Mouse (Mus musculus) T-helper 2 cell (primary cell): Measurements from ENCODE around the gene Fbrs.
"Not testable (repeated sequence)": the region's sequence is repeated elsewhere in the genome, so short reads cannot be mapped to it uniquely, and the experiment has no call there.

ENCODE experiments used
- in situ Hi-C: fragments of 300-600 bp; cut with MboI, MseI; formaldehyde crosslinking; loops from one replicate; pipeline ENCODE4 v1.15.1; 2025; ENCODE audit warnings: high pct_unique_total_duplicates

Gene Fbrs

GRCm38 (mm10) chr7:127475186-127475740, 3.7 kb upstream of the Fbrs start:
- in situ Hi-C loops, result no loop called here

- in situ Hi-C loops, result no loop called here
Observed at GRCm38 (mm10) chr7:127476336-127476735, 2.7 kb upstream of the Fbrs start.

GRCm38 (mm10) chr7:127476855-127477254, 2.1 kb upstream of the Fbrs start:
- in situ Hi-C loops, result no loop called here

GRCm38 (mm10) chr7:127477687-127478634, 1.0 kb upstream of the Fbrs start:
- in situ Hi-C loops, result no loop called here

GRCm38 (mm10) chr7:127479318-127480225, 573 bp downstream of the Fbrs start:
- in situ Hi-C loops, result no loop called here

- in situ Hi-C loops, result no loop called here
Observed at GRCm38 (mm10) chr7:127480321-127480720, 1.3 kb downstream of the Fbrs start.

- in situ Hi-C loops, result no loop called here
Observed at GRCm38 (mm10) chr7:127485416-127485815, 6.4 kb downstream of the Fbrs start.

- in situ Hi-C loops, result not testable (repeated sequence)
Observed at GRCm38 (mm10) chr7:127488364-127488763, 9.4 kb downstream of the Fbrs start.

- in situ Hi-C loops, result loop anchor here (5.0 kb wide), 1 partner anchor 87 kb away; no protein-coding TSS in a partner anchor
Observed at GRCm38 (mm10) chr7:127489982-127490381, 11.0 kb downstream of the Fbrs start.

GRCm38 (mm10) chr7:127491846-127492245, 12.8 kb downstream of the Fbrs start:
- in situ Hi-C loops, result loop anchor here (5.0 kb wide), 1 partner anchor 85 kb away; no protein-coding TSS in a partner anchor

GRCm38 (mm10) chr7:127494648-127495047, 15.6 kb downstream of the Fbrs start:
- in situ Hi-C loops, result loop anchor here (5.0 kb wide), 1 partner anchor 83 kb away; no protein-coding TSS in a partner anchor

- in situ Hi-C loops, result no loop called here
Observed at GRCm38 (mm10) chr7:127497382-127497781, 18.4 kb downstream of the Fbrs start.

GRCm38 (mm10) chr7:127498407-127498806, 19.4 kb downstream of the Fbrs start:
- in situ Hi-C loops, result no loop called here

GRCm38 (mm10) chr7:127508291-127508690, 29.3 kb downstream of the Fbrs start:
- in situ Hi-C loops, result no loop called here

- in situ Hi-C loops, result not testable (repeated sequence)
Observed at GRCm38 (mm10) chr7:127509830-127510229, 30.8 kb downstream of the Fbrs start.

- in situ Hi-C loops, result no loop called here
Observed at GRCm38 (mm10) chr7:127511241-127511640, 32.2 kb downstream of the Fbrs start.

- in situ Hi-C loops, result no loop called here
Observed at GRCm38 (mm10) chr7:127511808-127512230, 32.8 kb downstream of the Fbrs start, which contains the start of gene Srcap. Gene Srcap (plus strand): TSS chr7:127511983.

GRCm38 (mm10) chr7:127512231-127513015, 33.4 kb downstream of the Fbrs start:
- in situ Hi-C loops, result no loop called here

GRCm38 (mm10) chr7:127513016-127513390, 34.0 kb downstream of the Fbrs start:
- in situ Hi-C loops, result no loop called here

- in situ Hi-C loops, result no loop called here
Observed at GRCm38 (mm10) chr7:127513781-127514180, 34.8 kb downstream of the Fbrs start.

- in situ Hi-C loops, result no loop called here
Observed at GRCm38 (mm10) chr7:127515846-127516245, 36.8 kb downstream of the Fbrs start.
